Mouse (Mus musculus) kidney, embryonic 14.5 days (tissue): ENCODE results near the gene Tns1. TPM values are rescaled to one million over a fixed set of nuclear protein-coding genes. Genes with fewer than 3 reads are reported as not detected.

Experiments
- ATAC-seq: fragments of 200-750 bp; cut with Nextera tagmentation; 2 replicates; pipeline ENCODE4 v1.8.0; 2017; ENCODE audit warnings: moderate number of reproducible peaks, mild to moderate bottlenecking, moderate TSS enrichment, moderate library complexity; ENCODE audit not compliant: low FRiP score, low TSS enrichment
- H3K27ac ChIP-seq: fragments of 300-500 bp; sonication (generic); 2 replicates; pipeline ENCODE4 v1.5.1; 2014; ENCODE audit warnings: low read depth, mild to moderate bottlenecking, low read length, moderate library complexity, mixed read lengths
- H3K27me3 ChIP-seq: fragments of 300-500 bp; sonication (generic); 2 replicates; pipeline ENCODE4 v1.6.1; 2014; ENCODE audit warnings: mild to moderate bottlenecking, low read length; ENCODE audit not compliant: control insufficient read depth, insufficient read depth
- H3K36me3 ChIP-seq: fragments of 300-500 bp; sonication (generic); 2 replicates; pipeline ENCODE4 v1.6.1; 2014; ENCODE audit warnings: low read length, mixed read lengths; ENCODE audit not compliant: control insufficient read depth, insufficient read depth
- H3K4me1 ChIP-seq: fragments of 300-500 bp; sonication (generic); 2 replicates; pipeline ENCODE4 v1.6.1; 2014; ENCODE audit warnings: low read length, mixed read lengths; ENCODE audit not compliant: control insufficient read depth, insufficient read depth
- H3K4me2 ChIP-seq: fragments of 300-500 bp; sonication (generic); replicated peaks from 2 replicates; pipeline ENCODE4 v1.6.1; 2014; ENCODE audit warnings: low read depth, mild to moderate bottlenecking, low read length
- H3K4me3 ChIP-seq: fragments of 300-500 bp; sonication (generic); 2 replicates; pipeline ENCODE4 v1.5.1; 2014; ENCODE audit warnings: mild to moderate bottlenecking, low read length
- H3K9ac ChIP-seq: fragments of 300-500 bp; sonication (generic); 2 replicates; pipeline ENCODE4 v1.6.1; 2014; ENCODE audit warnings: low read depth, mild to moderate bottlenecking, low read length, moderate library complexity
- H3K9me3 ChIP-seq: fragments of 300-500 bp; sonication (generic); 2 replicates; pipeline ENCODE4 v1.6.1; 2016; ENCODE audit warnings: low read length; ENCODE audit not compliant: control insufficient read depth
- WGBS: fragments of 180-500 bp; shearing (Covaris S2); extraction: QIAGEN DNeasy Blood & Tissue Kit; methylation state at CpG from one replicate; pipeline ENCODE4 v1.1.7; 2014; 5-methylcytosine and 5-hydroxymethylcytosine counted together
- polyA plus RNA-seq: library from polyadenylated mRNA; unstranded; fragments of >200 nt; fragmentation: Nextera tagmentation; extraction: Ambion mirVana; gene quantifications from 2 replicates; pipeline ENCODE4 v1.2.1, GENCODE M21; 2014

The Tns1 gene
- polyA plus RNA-seq, 1 experiment from 2014 or later, result 59.2 TPM

- H3K36me3 ChIP-seq, result peaks cover 17% of the 10 kb centered on the region; the same call in 1 of the 2 replicates
- no peak overlapping the region for H3K4me3 ChIP-seq
- no peaks in the 10 kb centered on the region for H3K27me3 ChIP-seq
- H3K9ac ChIP-seq, result no peak overlapping the region
- no peak overlapping the region for H3K27ac ChIP-seq
- ATAC-seq, result no peak
- no peak overlapping the region for H3K4me2 ChIP-seq
- 80% methylated on average over 9 of the region's 9 CpGs for WGBS
- H3K9me3 ChIP-seq, result no peaks in the 10 kb centered on the region
- 0 out of 2 replicates have a peak, but pooled peaks cover 6% of the 10 kb centered on the region for H3K4me1 ChIP-seq
Measured at GRCm38 (mm10) chr1:73940491-73941204, 183.6 kb downstream of the Tns1 start.

- Histone ChIP-seq H3K27me3 (no peaks in the 10 kb centered on the region), H3K36me3 (peaks cover 17% of the 10 kb centered on the region; the same call in 1 of the 2 replicates), H3K4me2 (no peak overlapping the region), H3K9me3 (no peaks in the 10 kb centered on the region), H3K9ac (no peak overlapping the region), H3K4me3 (no peak overlapping the region), H3K27ac (no peak overlapping the region), H3K4me1 (0 out of 2 replicates have a peak, but pooled peaks cover 6% of the 10 kb centered on the region)
- 69% methylated on average over 10 of the region's 10 CpGs for WGBS
- no peak for ATAC-seq
Measured at GRCm38 (mm10) chr1:73938597-73938996, 185.7 kb downstream of the Tns1 start.

- no peak overlapping the region for H3K4me2 ChIP-seq
- H3K27me3 ChIP-seq, result no peaks in the 10 kb centered on the region
- H3K4me3 ChIP-seq, result no peak overlapping the region
- no peak overlapping the region for H3K9ac ChIP-seq
- H3K9me3 ChIP-seq, result no peaks in the 10 kb centered on the region
- peaks cover 12% of the 10 kb centered on the region; the same call in 1 of the 2 replicates for H3K4me1 ChIP-seq
- ATAC-seq, result no peak
- WGBS, result 54% methylated on average over 6 of the region's 6 CpGs
- H3K27ac ChIP-seq, result no peak overlapping the region
- peaks cover 17% of the 10 kb centered on the region; the same call in 1 of the 2 replicates for H3K36me3 ChIP-seq
Measured at GRCm38 (mm10) chr1:73937805-73938204, 186.4 kb downstream of the Tns1 start.

GRCm38 (mm10) chr1:73936537-73936936, 187.7 kb downstream of the Tns1 start:
- no peaks in the 10 kb centered on the region for H3K9me3 ChIP-seq
- WGBS, result 57% methylated on average over 3 of the region's 3 CpGs
- no peak overlapping the region for H3K9ac ChIP-seq
- no peak overlapping the region for H3K4me2 ChIP-seq
- ATAC-seq, result no peak
- no peak overlapping the region for H3K27ac ChIP-seq
- H3K4me1 ChIP-seq, result peaks cover 14% of the 10 kb centered on the region
- peaks cover 10% of the 10 kb centered on the region; the same call in 1 of the 2 replicates for H3K36me3 ChIP-seq
- H3K4me3 ChIP-seq, result no peak overlapping the region
- no peaks in the 10 kb centered on the region for H3K27me3 ChIP-seq

- H3K36me3 ChIP-seq, result peaks cover 8% of the 10 kb centered on the region; the same call in 1 of the 2 replicates
- H3K4me2 ChIP-seq, result no peak overlapping the region
- no peak overlapping the region for H3K27ac ChIP-seq
- H3K4me3 ChIP-seq, result no peak overlapping the region
- H3K9me3 ChIP-seq, result no peaks in the 10 kb centered on the region
- peaks cover 17% of the 10 kb centered on the region for H3K4me1 ChIP-seq
- no peak for ATAC-seq
- no peak overlapping the region for H3K9ac ChIP-seq
- no peaks in the 10 kb centered on the region for H3K27me3 ChIP-seq
- 61% methylated on average over 4 of the region's 4 CpGs for WGBS
Measured at GRCm38 (mm10) chr1:73935442-73936080, 188.7 kb downstream of the Tns1 start.

- H3K27me3 ChIP-seq, result no peaks in the 10 kb centered on the region
- peaks cover 6% of the 10 kb centered on the region; the same call in 1 of the 2 replicates for H3K36me3 ChIP-seq
Measured at GRCm38 (mm10) chr1:73933146-73933490, 191.1 kb downstream of the Tns1 start.

GRCm38 (mm10) chr1:73932421-73933145, 191.7 kb downstream of the Tns1 start:
- Histone ChIP-seq H3K27me3 (no peaks in the 10 kb centered on the region), H3K9me3 (no peaks in the 10 kb centered on the region), H3K27ac (peak overlapping the region; percentile 24; the same call in 1 of the 2 replicates), H3K36me3 (peaks cover 9% of the 10 kb centered on the region; the same call in 1 of the 2 replicates), H3K9ac (no peak overlapping the region), H3K4me1 (peaks cover 34% of the 10 kb centered on the region), H3K4me3 (no peak overlapping the region), H3K4me2 (no peak overlapping the region)
- no peak for ATAC-seq
- 77% methylated on average over 10 of the region's 10 CpGs for WGBS

More at GRCm38 (mm10) chr1:73933146-73933490, 191.1 kb downstream of the Tns1 start:
- H3K4me2 ChIP-seq, result no peak overlapping the region
- ATAC-seq, result no peak
- H3K4me1 ChIP-seq, result peaks cover 34% of the 10 kb centered on the region
- WGBS, result 88% methylated on average over 5 of the region's 5 CpGs
- H3K9me3 ChIP-seq, result no peaks in the 10 kb centered on the region
- no peak overlapping the region for H3K4me3 ChIP-seq
- H3K9ac ChIP-seq, result no peak overlapping the region
- peak overlapping the region; percentile 24; the same call in 1 of the 2 replicates for H3K27ac ChIP-seq

- Histone ChIP-seq H3K4me1 (peaks cover 34% of the 10 kb centered on the region), H3K9ac (no peak overlapping the region), H3K27me3 (no peaks in the 10 kb centered on the region), H3K9me3 (no peaks in the 10 kb centered on the region), H3K36me3 (peaks cover 15% of the 10 kb centered on the region; the same call in 1 of the 2 replicates), H3K4me2 (no peak overlapping the region), H3K27ac (no peak overlapping the region), H3K4me3 (no peak overlapping the region)
- WGBS, result 49% methylated on average over 5 of the region's 5 CpGs
- ATAC-seq, result no peak
Measured at GRCm38 (mm10) chr1:73931851-73932250, 192.4 kb downstream of the Tns1 start.
